In genomic region chr6:86366125-86366852, GRCm38 (mm10) we compare ENCODE assay signal across 8 mouse cellular contexts. TPM values are rescaled to one million over a fixed set of nuclear protein-coding genes. Genes with fewer than 3 reads are reported as not detected.
DNase-seq lines count a peak whose midpoint lies in the region; ATAC-seq and TF ChIP-seq lines count a peak whose summit lies in the region.

No protein-coding gene starts in this region.

- peaks cover 5 to 23% of the 10 kb centered on the region in 2 experiments for H3K4me1 ChIP-seq in CH12.LX (ENCODE audit: control insufficient read depth in 1 of 2, insufficient read depth in 2 of 2)
- peaks cover 16% of the 10 kb centered on the region for H3K4me1 ChIP-seq in embryonic facial prominence, embryonic 13.5 days
- H3K4me1 ChIP-seq in lung, embryonic 14.5 days (ENCODE audit: insufficient read depth) = 0 out of 2 replicates have a peak, but pooled peaks cover 5% of the 10 kb centered on the region

- H3K27ac ChIP-seq in CH12.LX (ENCODE audit: insufficient read depth, low read depth) = peak overlapping the region; percentile 21
- H3K27ac ChIP-seq in embryonic facial prominence, embryonic 13.5 days = peak overlapping the region; percentile 65
- peak overlapping the region; percentile 84 for H3K27ac ChIP-seq in lung, embryonic 14.5 days (ENCODE audit: low read depth)

- no peak; the same call in 1 of the 2 replicates for ATAC-seq in embryonic facial prominence, embryonic 13.5 days (ENCODE audit: insufficient number of reproducible peaks, insufficient read depth, low FRiP score, low TSS enrichment, low read depth)
- ATAC-seq in lung, embryonic 14.5 days (ENCODE audit: insufficient read depth) = 0 out of 2 replicates have a peak, but pooled peaks have one; percentile 2

- no peak for TF ChIP-seq RAD21 in CH12.LX (IDR thresholded peaks at IDR 0.05; ENCODE audit: low read depth, low read length)

- 46% methylated on average over 25 of the region's 25 CpGs for WGBS in embryonic facial prominence, embryonic 13.5 days
- 23% methylated on average over 25 of the region's 25 CpGs for WGBS in large intestine, adult 2 months
- 36% methylated on average over 25 of the region's 25 CpGs for WGBS in lung, embryonic 14.5 days

- TF ChIP-seq EP300 in CH12.LX (IDR thresholded peaks at IDR 0.05; ENCODE audit: low read length) = no peak

- TF ChIP-seq POLR2A in CH12.LX (IDR thresholded peaks at IDR 0.05; ENCODE audit: low read depth, low read length) = no peak; the same call in 1 of the 2 replicates

- peak; percentile 39 for DNase-seq in CH12.LX (ENCODE audit: extremely low read depth)
- peak; percentile 91 for DNase-seq in adrenal gland, adult 2 months
- peak; percentile 52 to 69 for DNase-seq in heart, postnatal 14 days
- DNase-seq in large intestine, adult 2 months (ENCODE audit: low read depth, low spot score) = peak; percentile 28
- peak; percentile 55 for DNase-seq in lung, embryonic 14.5 days
- DNase-seq in right cerebral cortex, postnatal 4 days = peak; percentile 44
- DNase-seq in embryo, embryonic 10 days (ENCODE audit: low spot score) = no peak

- peaks cover 6% of the 10 kb centered on the region for H3K9me3 ChIP-seq in CH12.LX (replicated peaks; ENCODE audit: low read length)
- H3K9me3 ChIP-seq in embryonic facial prominence, embryonic 13.5 days = no peaks in the 10 kb centered on the region
- H3K9me3 ChIP-seq in lung, embryonic 14.5 days (ENCODE audit: low read depth, low read length) = no peaks in the 10 kb centered on the region

- peaks cover 18% of the 10 kb centered on the region for H3K79me2 ChIP-seq in CH12.LX (replicated peaks; ENCODE audit: control insufficient read depth, extremely low read depth, insufficient read depth, poor library complexity, severe bottlenecking)

- intact Hi-C loops in heart, postnatal 14 days (cut with DNase I) = no loop called here

- H3K36me3 ChIP-seq in CH12.LX (replicated peaks in 1 of 2; ENCODE audit: control insufficient read depth in 1 of 2, insufficient read depth in 1 of 2, low read length in 1 of 2) = peaks cover 9 to 25% of the 10 kb centered on the region in 2 experiments
- peaks cover 17% of the 10 kb centered on the region for H3K36me3 ChIP-seq in embryonic facial prominence, embryonic 13.5 days
- peaks cover 16% of the 10 kb centered on the region for H3K36me3 ChIP-seq in lung, embryonic 14.5 days (ENCODE audit: insufficient read depth)

- H3K27me3 ChIP-seq in CH12.LX (replicated peaks) = peaks cover 24% of the 10 kb centered on the region
- H3K27me3 ChIP-seq in embryonic facial prominence, embryonic 13.5 days = no peaks in the 10 kb centered on the region
- no peaks in the 10 kb centered on the region for H3K27me3 ChIP-seq in lung, embryonic 14.5 days (ENCODE audit: insufficient read depth, low read length)

- no peak for TF ChIP-seq CTCF in CH12.LX (conservative IDR thresholded peaks at IDR 0.05 in 1 of 2, IDR thresholded peaks at IDR 0.05 in 1 of 2; ENCODE audit: low read depth in 2 of 2, low read length in 2 of 2)
- TF ChIP-seq CTCF in lung, embryonic 14.5 days (IDR thresholded peaks at IDR 0.05; ENCODE audit: low read depth) = no peak

- in situ Hi-C loops in CH12.LX (cut with MboI; ENCODE audit: low pct_ligation_motif_present, low pct_unique_long_range_greater_than_20kb, low sequenced_read_pairs) = loop anchor here (5.0 to 25.0 kb wide), 2 partner anchors 36 to 354 kb away; partner anchors contain the start of genes Figla and Tia1

- peak overlapping the region; percentile 89 for H3K4me2 ChIP-seq in CH12.LX (ENCODE audit: insufficient read depth, low read depth, poor library complexity, severe bottlenecking)
- peak overlapping the region; percentile 93 for H3K4me2 ChIP-seq in embryonic facial prominence, embryonic 13.5 days
- peak overlapping the region; percentile 87 for H3K4me2 ChIP-seq in lung, embryonic 14.5 days

- H3K4me3 ChIP-seq in CH12.LX (replicated peaks in 1 of 3; ENCODE audit: low read depth in 2 of 3, low read length in 2 of 3, poor library complexity in 1 of 3) = peak overlapping the region; percentile 54 to 92 (median 90)
- peak overlapping the region; percentile 69 for H3K4me3 ChIP-seq in embryonic facial prominence, embryonic 13.5 days
- peak overlapping the region; percentile 71 for H3K4me3 ChIP-seq in lung, embryonic 14.5 days (ENCODE audit: low read depth, low read length)

- H3K9ac ChIP-seq in CH12.LX (ENCODE audit: insufficient read depth, low read depth) = peak overlapping the region; percentile 88
- H3K9ac ChIP-seq in embryonic facial prominence, embryonic 13.5 days = peak overlapping the region; percentile 85
- peak overlapping the region; percentile 82 for H3K9ac ChIP-seq in lung, embryonic 14.5 days

- dilution Hi-C loops in CH12.LX (cut with MboI; ENCODE audit: extremely low pct_ligation_motif_present, extremely low pct_unique_long_range_greater_than_20kb, low sequenced_read_pairs) = no loop called here

TF ChIP-seq in CH12.LX, 34 proteins besides CTCF, POLR2A, EP300 and RAD21:
- peak; percentile 27; the same call in 1 of the 2 replicates for TF ChIP-seq MXI1 (IDR thresholded peaks at IDR 0.05; ENCODE audit: low read depth, low read length)
- peak; percentile 47; the same call in 1 of the 2 replicates for TF ChIP-seq POLR2AphosphoS2 (IDR thresholded peaks at IDR 0.05; ENCODE audit: low read depth, low read length)
- TF ChIP-seq ZC3H11A (IDR thresholded peaks at IDR 0.05; ENCODE audit: low read depth, low read length) = no peak
- TF ChIP-seq ETS1 (conservative IDR thresholded peaks at IDR 0.05; ENCODE audit: low read depth, low read length) = no peak
- TF ChIP-seq SIN3A (IDR thresholded peaks at IDR 0.05; ENCODE audit: low read length) = peak; percentile 57
- TF ChIP-seq USF1 (IDR thresholded peaks at IDR 0.05; ENCODE audit: low read depth, low read length) = no peak
- TF ChIP-seq GABPA (IDR thresholded peaks at IDR 0.05; ENCODE audit: insufficient replicate concordance, low read depth, low read length) = no peak
- 0 out of 2 replicates have a peak, but pooled peaks have one; percentile 32 for TF ChIP-seq MYC (IDR thresholded peaks at IDR 0.05; ENCODE audit: low read depth, low read length)
- TF ChIP-seq MAX (IDR thresholded peaks at IDR 0.05; ENCODE audit: low read length) = peak; percentile 83

RNA-seq across cellular contexts. Expression of gene Fam136a, which starts 0.8 kb away (rescaled TPM):
- total RNA-seq in CH12.LX (2012; rRNA removed) (152 and 200 TPM in 2 replicates), CH12.LX (2014; rRNA removed) (339 and 378 TPM in 2 replicates)
- 160 and 179 TPM in 2 replicates for polyA plus RNA-seq in CH12.LX (2012; ENCODE audit: insufficient read length, low read depth)
- total RNA-seq in adrenal gland, adult 2 months (2021) = 10 to 100 TPM; 62.6 to 73.7 TPM
- 43.9 and 48.7 TPM in 2 replicates for polyA plus RNA-seq in adrenal gland, adult 2 months (2012; rRNA removed)
- 125 TPM in 2 replicates for polyA plus RNA-seq in embryonic facial prominence, embryonic 13.5 days (2015; fragmentation: Nextera tagmentation; extraction: Ambion mirVana)
- total RNA-seq in heart, postnatal 14 days (2021) = 10 to 100 TPM; 26.0 to 27.2 TPM
- 21.2 and 28.3 TPM in 2 replicates for polyA plus RNA-seq in large intestine, adult 2 months (2012; rRNA removed)
- polyA plus RNA-seq in lung, embryonic 14.5 days (2014; fragmentation: Nextera tagmentation; extraction: Ambion mirVana) = 129 and 130 TPM in 2 replicates

RNA-seq across cellular contexts. Expression of gene Snrpg, which starts 4.8 kb away (rescaled TPM):
- total RNA-seq in CH12.LX (2012; rRNA removed) = 462 and 546 TPM in 2 replicates
- total RNA-seq in CH12.LX (2014; rRNA removed) = 137 and 146 TPM in 2 replicates
- polyA plus RNA-seq in CH12.LX (2012; ENCODE audit: insufficient read length, low read depth) = 408 and 446 TPM in 2 replicates
- total RNA-seq in adrenal gland, adult 2 months (2021) = 100 to 1,000 TPM; 197 to 420 TPM
- polyA plus RNA-seq in adrenal gland, adult 2 months (2012; rRNA removed) = 38.8 and 52.2 TPM in 2 replicates
- 768 and 781 TPM in 2 replicates for polyA plus RNA-seq in embryonic facial prominence, embryonic 13.5 days (2015; fragmentation: Nextera tagmentation; extraction: Ambion mirVana)
- total RNA-seq in heart, postnatal 14 days (2021) = 10 to 100 TPM; 51.1 to 52.4 TPM
- polyA plus RNA-seq in large intestine, adult 2 months (2012; rRNA removed) = 49.7 and 66.9 TPM in 2 replicates
- 723 and 735 TPM in 2 replicates for polyA plus RNA-seq in lung, embryonic 14.5 days (2014; fragmentation: Nextera tagmentation; extraction: Ambion mirVana)

RNA-seq across cellular contexts. Expression of gene Pcyox1, which starts 30.7 kb away (rescaled TPM):
- total RNA-seq in CH12.LX (2012; rRNA removed) (12.8 and 14.1 TPM in 2 replicates), CH12.LX (2014; rRNA removed) (10.7 and 12.9 TPM in 2 replicates)
- 8.7 TPM in 2 replicates for polyA plus RNA-seq in CH12.LX (2012; ENCODE audit: insufficient read length, low read depth)
- 100 to 1,000 TPM; 178 to 206 TPM for total RNA-seq in adrenal gland, adult 2 months (2021)
- 54.8 and 96.2 TPM in 2 replicates for polyA plus RNA-seq in adrenal gland, adult 2 months (2012; rRNA removed)
- polyA plus RNA-seq in embryonic facial prominence, embryonic 13.5 days (2015; fragmentation: Nextera tagmentation; extraction: Ambion mirVana) = 80.4 and 89.2 TPM in 2 replicates
- 10 to 100 TPM; 68.1 to 69.2 TPM for total RNA-seq in heart, postnatal 14 days (2021)
- 19.3 and 27.3 TPM in 2 replicates for polyA plus RNA-seq in large intestine, adult 2 months (2012; rRNA removed)
- 83.5 and 88.1 TPM in 2 replicates for polyA plus RNA-seq in lung, embryonic 14.5 days (2014; fragmentation: Nextera tagmentation; extraction: Ambion mirVana)

RNA-seq across cellular contexts. Expression of gene Tia1, which starts 37.7 kb away (rescaled TPM):
- total RNA-seq in CH12.LX (2012; rRNA removed) (31.8 and 36.8 TPM in 2 replicates), CH12.LX (2014; rRNA removed) (41.4 and 49.1 TPM in 2 replicates)
- 34.0 and 36.1 TPM in 2 replicates for polyA plus RNA-seq in CH12.LX (2012; ENCODE audit: insufficient read length, low read depth)
- total RNA-seq in adrenal gland, adult 2 months (2021) = 10 to 100 TPM; 42.7 to 44.0 TPM
- polyA plus RNA-seq in adrenal gland, adult 2 months (2012; rRNA removed) = 12.7 and 14.2 TPM in 2 replicates
- 279 and 301 TPM in 2 replicates for polyA plus RNA-seq in embryonic facial prominence, embryonic 13.5 days (2015; fragmentation: Nextera tagmentation; extraction: Ambion mirVana)
- total RNA-seq in heart, postnatal 14 days (2021) = 10 to 100 TPM; 38.5 to 39.9 TPM
- polyA plus RNA-seq in large intestine, adult 2 months (2012; rRNA removed) = 7.8 and 14.6 TPM in 2 replicates
- 208 and 219 TPM in 2 replicates for polyA plus RNA-seq in lung, embryonic 14.5 days (2014; fragmentation: Nextera tagmentation; extraction: Ambion mirVana)

Comparison
In these comparisons a context has a peak if more than half of its experiments do, and no peak if none do; other contexts are left out.
1. H3K27ac ChIP-seq: peak in every context shown above with its lines; median percentile 84 in lung, embryonic 14.5 days; 65 in embryonic facial prominence, embryonic 13.5 days; 21 in CH12.LX.